Mouse (Mus musculus) thymus, postnatal 10 days (tissue): Measurements from ENCODE around the gene Ppp1r18.

Experiments used
- DNase-seq, 2 experiments: peaks; one replicate each; pipeline ENCODE4 v3.0.0; 2021; ENCODE audit warnings: low spot score in 2 of 2

Ppp1r18 gene

DNA sequence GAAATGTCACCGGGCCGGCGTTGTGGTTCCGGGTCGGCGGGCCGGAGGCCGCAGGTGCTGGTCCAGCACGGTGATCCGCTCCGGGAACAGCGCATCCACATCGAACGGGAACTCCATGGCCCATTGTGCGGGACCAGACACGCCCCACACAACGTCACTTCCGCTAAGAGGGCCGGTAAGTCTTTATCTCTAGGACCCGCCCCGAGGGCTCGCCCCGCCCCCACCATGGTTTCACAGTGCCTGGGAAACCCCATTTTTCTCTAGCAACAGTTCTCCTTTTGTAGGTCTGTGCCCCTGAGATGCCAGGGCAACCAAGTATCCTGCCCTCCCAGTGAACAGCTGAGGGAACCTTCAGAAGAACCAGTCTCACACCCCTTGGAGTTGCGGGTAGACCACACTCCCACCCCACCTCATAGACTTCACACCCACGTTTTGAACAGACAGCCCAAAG is 44.6 kb downstream of the Ppp1r18 start, which contains the start of gene Atat1:
TSS of gene Atat1 (minus strand) at position 157 of the 451 bp plus-strand sequence.
- peak; percentile 91 to 97 for DNase-seq

DNA sequence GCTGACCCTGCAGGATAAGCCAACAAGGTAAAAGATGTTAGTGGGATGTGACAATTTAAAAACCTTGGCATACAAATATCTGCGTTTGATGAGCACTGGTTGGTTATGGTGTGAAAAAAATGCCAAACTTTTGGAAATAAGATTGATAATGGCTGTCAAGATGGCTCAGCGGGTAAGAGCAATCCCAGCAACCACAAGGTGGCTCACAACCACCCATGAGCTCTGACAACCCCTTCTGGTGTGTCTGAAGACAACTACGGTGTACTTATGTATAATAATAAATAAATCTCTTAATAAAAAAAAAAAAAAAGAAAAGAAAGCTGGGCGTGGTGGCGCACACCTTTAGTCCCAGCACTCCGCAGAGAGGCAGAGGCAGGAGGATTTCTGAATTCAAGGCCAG is 49.6 kb downstream of the Ppp1r18 start:
- no peak for DNase-seq

DNA sequence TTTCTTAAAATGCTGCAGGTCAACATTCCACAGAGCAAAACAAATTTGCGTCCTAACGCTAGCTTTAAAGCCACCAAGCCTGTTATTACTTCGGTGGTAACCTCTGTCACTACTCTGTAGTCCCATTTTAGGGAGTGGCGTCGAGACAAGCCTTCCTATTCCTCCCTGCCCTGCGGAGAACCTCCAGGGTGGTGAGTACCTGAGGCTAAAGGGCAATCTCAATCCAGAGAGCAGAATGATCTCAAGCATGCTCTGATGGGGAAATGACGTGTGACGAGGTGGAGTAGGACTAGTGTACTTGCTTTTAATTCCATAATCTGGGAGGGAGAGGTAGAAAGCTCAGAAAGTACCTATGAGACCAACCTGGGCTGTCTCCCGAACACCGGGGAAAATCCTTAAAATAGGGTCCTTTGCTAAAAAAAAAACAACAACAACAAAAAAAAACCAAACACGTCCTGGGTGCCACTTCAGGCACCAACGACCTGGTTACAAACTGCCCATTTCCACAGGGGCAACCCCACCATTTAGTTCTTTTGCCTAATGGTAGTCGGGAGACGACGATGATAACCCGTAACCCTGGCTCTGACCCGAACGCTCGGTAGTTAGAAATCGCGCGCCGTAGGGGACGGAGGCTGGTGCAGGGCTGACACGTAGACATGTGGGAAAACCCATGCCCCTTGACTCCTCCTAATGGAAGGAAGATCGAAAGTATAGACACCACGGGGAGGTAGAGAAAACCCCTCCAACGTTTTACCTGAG is 50.3 kb downstream of the Ppp1r18 start:
- no peak for DNase-seq

DNA sequence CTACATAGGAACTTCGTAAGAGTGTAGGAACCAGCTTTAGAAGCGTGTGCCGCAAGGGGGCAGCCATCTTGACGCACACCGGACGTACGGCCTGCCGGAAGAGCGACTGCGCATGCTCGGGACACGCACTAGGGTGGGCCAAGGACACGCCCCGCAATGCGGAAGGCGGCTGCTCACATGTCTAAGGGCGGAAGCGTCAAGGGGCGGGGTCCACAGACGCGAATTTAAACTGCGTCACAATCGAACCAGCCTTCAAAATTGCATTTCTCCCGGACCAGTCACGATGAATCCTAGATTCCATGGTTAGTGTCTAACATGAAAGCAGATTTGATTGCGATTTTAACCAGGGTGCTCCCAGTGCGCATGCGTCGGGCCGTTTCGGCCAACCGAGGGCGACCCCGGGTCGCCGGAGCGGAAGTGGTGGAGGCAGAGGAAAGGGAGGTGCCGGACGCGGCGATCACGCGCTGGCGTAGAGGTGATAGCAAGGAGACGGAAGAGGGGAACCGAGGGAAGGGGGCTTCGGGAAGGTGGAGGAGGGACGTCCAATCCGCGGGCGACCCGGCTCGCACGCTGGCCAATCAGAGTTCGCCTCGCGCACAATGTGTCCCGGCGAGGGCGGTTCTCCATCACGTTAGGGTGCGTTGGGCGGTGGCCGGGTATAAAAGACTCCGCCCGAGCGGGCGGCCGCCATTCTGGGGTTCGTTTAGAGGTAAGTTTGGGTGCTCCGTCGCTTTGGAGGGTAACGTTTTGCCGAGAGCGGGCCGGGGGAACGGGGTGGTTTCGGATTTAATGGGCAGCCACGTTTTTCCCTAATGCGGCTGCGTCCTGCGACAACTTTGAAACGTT is 51.1 kb downstream of the Ppp1r18 start, which contains the start of the genes Mrps18b and Ppp1r10:
TSS of gene Mrps18b (minus strand) at position 93 of the 846 bp plus-strand sequence.
TSS of gene Ppp1r10 (plus strand) at position 138 of the 846 bp plus-strand sequence.
- DNase-seq, result peak; percentile 99 to 100

DNA sequence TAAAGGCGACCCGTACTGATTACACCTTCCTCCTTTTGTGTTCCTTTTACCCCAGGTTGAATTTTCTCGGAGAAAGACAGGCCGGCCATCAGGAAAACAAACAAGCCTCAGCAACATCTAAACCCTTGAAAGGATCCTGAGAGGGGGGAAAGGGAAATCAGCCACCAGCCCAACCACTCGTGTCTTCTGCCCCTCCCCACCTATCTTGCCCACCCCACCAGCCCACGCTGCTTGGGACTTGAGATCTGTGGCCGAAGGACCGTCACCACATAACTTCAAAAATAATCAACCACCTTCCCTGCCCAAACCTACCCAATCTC is 51.7 kb downstream of the Ppp1r18 start:
- DNase-seq, result peak; percentile 36 to 51

DNA sequence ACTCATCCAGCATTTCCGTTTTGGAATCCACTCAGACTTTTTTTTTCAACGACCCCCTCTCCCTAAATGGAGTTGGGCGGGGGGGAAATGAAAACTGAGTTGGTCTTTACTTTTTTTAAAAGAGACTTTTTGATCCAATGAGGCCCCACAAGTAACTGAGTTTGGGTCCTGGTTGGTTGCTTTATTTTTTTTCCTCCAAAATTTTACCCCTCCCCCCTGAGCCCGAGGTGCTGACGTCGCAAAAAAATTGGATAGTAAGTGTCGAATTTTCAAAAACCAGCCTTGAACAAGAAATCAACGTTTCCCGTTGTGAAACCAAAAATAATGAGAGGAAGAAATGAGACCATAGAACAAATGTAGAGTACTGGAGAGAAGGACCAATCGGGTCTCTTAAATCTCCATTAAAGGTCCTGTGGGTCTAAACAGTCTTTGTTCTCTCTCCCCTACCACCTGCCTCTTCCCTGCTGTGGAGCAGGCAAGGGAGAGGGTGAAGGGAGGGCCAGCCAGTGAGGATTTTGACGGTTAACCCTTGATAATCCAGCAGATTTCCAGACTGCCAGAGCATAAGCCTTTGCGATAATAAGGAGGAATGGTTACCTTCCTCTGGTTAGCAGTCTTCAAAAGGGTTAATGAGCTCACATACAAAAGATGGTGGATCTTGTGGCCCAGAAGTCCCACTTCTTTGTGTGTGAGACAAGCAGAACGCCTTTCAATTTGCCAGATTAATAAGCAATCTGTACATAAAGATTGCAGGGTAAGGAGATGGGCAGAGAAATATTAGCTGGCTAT is 52.3 kb downstream of the Ppp1r18 start:
- peak; percentile 33 to 34 for DNase-seq

DNA sequence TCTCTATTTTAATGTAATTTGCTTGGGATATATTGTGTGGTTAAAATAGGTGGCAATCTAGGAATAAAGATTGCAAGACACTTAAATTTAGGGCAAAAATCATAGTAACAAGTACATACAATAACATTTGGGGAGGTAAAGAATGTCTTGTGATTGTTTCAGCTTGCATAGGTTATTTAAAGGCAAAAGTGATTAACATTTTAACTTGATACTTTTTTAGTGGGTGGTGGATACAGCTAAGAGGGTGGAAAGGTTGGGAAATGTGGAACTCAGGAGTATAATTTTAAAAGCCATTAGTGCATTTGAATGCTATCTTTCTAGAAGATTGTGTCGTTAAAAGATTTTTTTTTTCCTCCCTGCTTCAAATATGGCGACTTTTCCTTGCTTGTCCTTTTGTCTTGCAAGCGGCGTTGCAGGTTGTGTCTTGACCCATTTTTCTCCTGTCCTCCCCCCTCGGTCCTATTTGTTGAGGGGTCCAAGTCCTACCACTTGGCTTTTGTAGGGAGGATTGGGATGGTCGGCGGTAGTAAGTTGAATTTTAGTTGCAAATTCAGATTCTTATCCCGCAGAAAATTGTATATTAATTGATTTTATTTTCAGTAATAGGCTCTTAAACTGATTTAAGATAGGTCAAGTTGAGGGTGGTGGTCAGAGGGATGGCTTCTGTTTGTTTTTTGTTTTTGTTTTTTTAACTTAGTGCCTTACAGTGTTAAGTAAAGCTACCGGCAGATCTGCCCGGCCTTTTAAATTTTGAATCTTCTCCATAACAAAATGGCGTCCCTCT is 53.1 kb downstream of the Ppp1r18 start:
- DNase-seq, result peak in 1 of 2 experiments; percentile 32

DNA sequence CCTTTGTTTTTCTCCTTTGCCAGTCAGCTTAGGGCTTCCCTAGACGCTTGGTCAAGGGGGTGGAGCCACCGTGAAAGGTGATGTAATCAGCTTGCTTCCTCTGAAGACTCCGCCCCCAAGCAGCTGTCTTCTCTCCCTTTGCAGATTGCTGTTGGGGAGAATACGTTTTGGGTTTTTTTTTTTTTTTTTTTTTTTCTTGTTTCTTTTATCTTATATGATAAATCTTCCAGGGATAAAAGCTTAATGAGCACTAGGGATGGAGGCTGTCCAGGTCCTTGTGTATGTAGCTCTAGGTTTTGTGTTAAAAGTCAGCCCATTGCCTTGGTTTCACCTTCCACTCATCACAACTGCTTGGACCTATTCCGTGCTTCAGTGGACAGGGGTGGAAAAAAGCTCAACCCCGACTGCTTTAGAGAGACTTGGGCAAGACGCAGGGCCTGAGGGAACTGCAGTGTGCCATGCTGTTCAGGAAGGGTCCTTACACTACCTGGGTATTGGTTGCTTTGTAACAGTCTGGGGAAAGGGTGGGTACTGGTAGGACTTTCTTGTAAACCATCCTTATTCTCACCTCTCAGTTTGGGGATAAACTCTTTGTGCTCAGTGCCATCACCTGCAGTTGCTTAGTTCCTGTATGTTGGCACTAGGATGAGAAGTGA is 53.8 kb downstream of the Ppp1r18 start:
- peak; percentile 96 to 98 for DNase-seq

DNA sequence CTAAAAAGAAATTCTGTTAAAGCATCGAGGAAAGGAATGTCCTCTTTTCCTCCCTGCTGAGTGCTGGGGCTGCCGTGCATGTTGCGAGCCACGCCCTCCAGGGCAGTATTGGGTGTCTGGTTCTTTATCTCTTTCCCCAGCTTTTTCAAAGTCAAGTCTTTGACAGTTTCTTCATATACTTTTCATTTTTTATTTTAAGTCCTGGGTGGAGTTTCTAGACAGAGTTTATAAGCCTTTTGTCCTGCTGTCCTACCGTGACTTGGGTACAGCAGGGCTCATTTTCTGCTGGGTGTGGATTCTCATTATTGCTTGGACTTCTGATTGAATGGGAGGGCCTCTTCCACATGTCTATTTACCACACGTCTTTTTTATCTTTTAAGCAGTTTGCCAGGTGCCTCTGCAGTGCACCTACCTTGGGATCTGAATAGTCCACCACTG is 54.5 kb downstream of the Ppp1r18 start:
- DNase-seq, result no peak

DNA sequence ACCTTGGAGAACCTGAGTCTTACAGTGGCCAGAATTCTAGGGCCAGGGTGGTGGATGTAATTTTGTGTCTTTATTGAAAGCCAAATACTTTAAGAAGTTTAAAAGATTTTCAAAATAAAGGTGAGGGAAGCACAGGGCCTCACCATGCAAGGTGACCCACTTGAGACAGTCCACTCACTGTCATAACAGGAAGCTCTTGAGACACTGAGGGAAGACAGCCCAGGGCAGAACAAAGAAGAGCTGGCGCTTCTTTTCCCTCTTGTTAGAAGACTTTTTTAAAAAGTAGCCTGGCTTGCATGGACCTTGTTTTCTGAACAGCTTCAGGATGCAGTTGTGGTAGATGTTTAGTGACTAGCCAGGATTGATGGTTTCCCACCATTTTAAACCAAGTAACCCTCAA is 55.0 kb downstream of the Ppp1r18 start:
- no peak for DNase-seq

DNA sequence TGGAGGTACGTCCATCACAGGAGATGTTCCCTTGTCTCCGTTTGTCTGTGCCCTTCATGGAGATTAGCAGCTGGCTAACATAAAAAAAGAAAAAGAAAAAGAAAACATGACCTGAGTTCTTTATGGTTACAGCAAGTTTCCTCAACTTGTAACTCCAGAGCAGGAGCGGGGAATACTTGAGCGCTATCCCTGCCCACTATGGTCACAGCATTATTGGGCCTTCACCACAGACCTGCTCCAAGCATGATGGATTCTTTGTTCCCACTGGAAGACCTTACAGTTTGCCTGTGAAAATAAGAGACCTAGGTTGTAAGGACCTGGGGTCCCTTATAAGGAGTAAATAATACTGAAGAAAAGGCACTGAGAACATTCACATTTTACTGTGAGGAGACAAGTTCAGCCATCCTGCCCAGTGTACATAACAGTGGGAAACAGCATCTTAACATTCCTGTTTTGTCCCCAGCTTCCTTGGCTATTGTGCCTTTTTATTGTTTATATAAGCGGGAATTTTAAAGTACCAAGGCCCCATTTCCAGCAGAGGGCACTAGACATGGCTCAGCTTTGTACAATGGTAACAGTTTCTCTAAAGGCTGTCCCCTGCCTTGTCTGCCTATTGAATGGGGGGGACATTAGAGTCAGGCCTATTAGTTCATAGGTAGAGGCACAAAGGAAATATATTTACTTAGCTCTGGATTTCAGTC is 55.6 kb downstream of the Ppp1r18 start:
- DNase-seq, result peak in 1 of 2 experiments; percentile 38

DNA sequence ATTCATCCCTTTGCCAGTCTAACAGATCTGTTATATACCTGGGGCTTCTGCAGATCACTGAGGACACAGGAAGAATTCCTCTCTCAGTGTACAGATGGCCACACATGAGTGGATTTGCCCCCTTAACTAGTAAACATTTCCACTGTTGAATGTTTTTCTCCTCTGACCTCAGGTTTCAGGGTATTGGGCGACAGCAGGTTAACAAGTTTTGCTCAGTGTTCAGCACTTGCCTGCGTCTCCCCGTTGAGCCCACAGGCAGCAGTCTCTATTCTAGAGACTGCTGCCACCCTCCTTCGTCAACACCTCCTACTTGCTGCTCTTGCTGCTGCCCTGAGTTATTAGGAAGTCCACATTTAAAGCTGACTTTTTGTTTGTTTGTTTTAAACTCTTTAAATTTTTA is 56.3 kb downstream of the Ppp1r18 start:
- no peak for DNase-seq

DNA sequence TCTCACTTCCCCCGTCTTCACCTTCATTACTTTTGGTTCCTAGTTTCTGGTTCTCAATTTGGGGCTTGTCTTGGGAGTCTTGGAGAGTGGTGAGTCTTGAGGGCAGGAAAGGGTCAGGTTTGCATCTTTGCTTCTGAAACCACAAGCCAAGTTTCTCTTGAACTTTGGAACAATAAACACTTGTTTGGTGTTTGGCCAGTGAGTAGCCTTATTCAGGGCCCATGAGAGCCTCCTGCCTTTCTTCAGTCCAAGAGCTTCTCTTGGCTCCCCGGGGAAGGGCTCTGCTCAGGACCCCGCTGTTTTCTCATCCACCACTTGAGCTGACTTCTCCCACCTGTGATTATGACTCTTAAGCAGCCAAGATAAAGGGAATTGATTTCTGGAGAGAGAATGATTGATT is 57.2 kb downstream of the Ppp1r18 start:
- DNase-seq, result no peak

DNA sequence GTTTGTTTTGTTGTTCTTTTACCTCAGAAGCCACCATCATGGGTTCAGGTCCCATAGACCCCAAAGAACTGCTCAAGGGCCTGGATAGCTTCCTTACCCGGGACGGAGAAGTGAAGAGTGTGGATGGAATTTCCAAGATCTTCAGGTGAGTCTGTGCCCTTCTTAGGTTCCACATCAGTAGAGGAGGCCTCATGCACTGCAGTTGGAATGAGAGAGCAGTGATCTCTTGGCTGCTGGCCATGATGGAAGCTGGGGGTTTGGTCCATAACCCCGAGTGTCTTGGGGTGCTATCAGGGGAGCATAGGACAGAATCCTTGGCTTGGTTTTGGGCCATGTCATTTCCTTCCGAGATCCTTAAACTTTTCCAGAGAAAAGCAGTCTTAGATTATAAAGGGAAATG is 57.9 kb downstream of the Ppp1r18 start:
- DNase-seq, result no peak
